Mouse (Mus musculus) stomach, postnatal 0 days (tissue): Measurements from ENCODE around the gene Arl6ip5. TPM values are rescaled to one million over a fixed set of nuclear protein-coding genes. Genes with fewer than 3 reads are reported as not detected.
A peak's percentile ranks its signal among the peaks of the same experiment; 100 is the strongest.
"Not testable (repeated sequence)": the region's sequence is repeated elsewhere in the genome, so short reads cannot be mapped to it uniquely, and the experiment has no call there.

ENCODE experiments used
- ATAC-seq: fragments of 200-750 bp; cut with Nextera tagmentation; 2 replicates; pipeline ENCODE4 v1.8.0; 2017; ENCODE audit not compliant: low FRiP score, low TSS enrichment
- DNase-seq: peaks from one replicate; pipeline ENCODE4 v3.0.0-alpha.2; 2016; ENCODE audit warnings: low spot score
- H3K27ac ChIP-seq: fragments of 300-500 bp; sonication (generic); replicated peaks from 2 replicates; pipeline ENCODE4 v1.5.1; 2014; ENCODE audit warnings: mild to moderate bottlenecking, control low read depth
- H3K27me3 ChIP-seq: fragments of 300-500 bp; sonication (generic); 2 replicates; pipeline ENCODE4 v1.6.1; 2014; ENCODE audit warnings: low read length; ENCODE audit not compliant: control insufficient read depth, insufficient read depth
- H3K36me3 ChIP-seq: fragments of 300-500 bp; sonication (generic); 2 replicates; pipeline ENCODE4 v1.6.1; 2014; ENCODE audit warnings: low read length, mixed read lengths; ENCODE audit not compliant: control insufficient read depth, insufficient read depth
- H3K4me1 ChIP-seq: fragments of 300-500 bp; sonication (generic); replicated peaks from 2 replicates; pipeline ENCODE4 v1.6.1; 2014; ENCODE audit warnings: antibody characterized with exemption; ENCODE audit not compliant: control insufficient read depth, insufficient read depth
- H3K4me2 ChIP-seq: fragments of 300-500 bp; sonication (generic); replicated peaks from 2 replicates; pipeline ENCODE4 v1.6.1; 2014; ENCODE audit warnings: low read depth, mild to moderate bottlenecking, control low read depth, moderate library complexity
- H3K4me3 ChIP-seq: fragments of 300-500 bp; sonication (generic); 2 replicates; pipeline ENCODE4 v1.5.1; 2014; ENCODE audit warnings: low read depth, low read length, control low read depth
- H3K9ac ChIP-seq: fragments of 300-500 bp; sonication (generic); 2 replicates; pipeline ENCODE4 v1.6.1; 2014; ENCODE audit warnings: mild to moderate bottlenecking, low read length, control low read depth, mixed read lengths
- H3K9me3 ChIP-seq: fragments of 300-500 bp; sonication (generic); 2 replicates; pipeline ENCODE4 v1.6.1; 2016; ENCODE audit warnings: low read length; ENCODE audit not compliant: control insufficient read depth
- CTCF ChIP-seq: IDR thresholded peaks from 2 replicates; pipeline ENCODE4 v1.5.1; 2016; ENCODE audit warnings: antibody characterized with exemption, low read depth, mild to moderate bottlenecking, moderate library complexity
- EP300 ChIP-seq: optimal IDR thresholded peaks from 2 replicates; pipeline ENCODE3; 2016; ENCODE audit warnings: antibody characterized with exemption
- WGBS: fragments of 180-500 bp; shearing (Covaris S2); extraction: QIAGEN DNeasy Blood & Tissue Kit; methylation state at CpG from one replicate; pipeline ENCODE4 v1.1.7; 2014; 5-methylcytosine and 5-hydroxymethylcytosine counted together
- polyA plus RNA-seq: library from polyadenylated mRNA; unstranded; fragments of >200 nt; fragmentation: Nextera tagmentation; extraction: Ambion mirVana; gene quantifications from 2 replicates; pipeline ENCODE4 v1.2.1, GENCODE M21; 2015

The Arl6ip5 gene
- polyA plus RNA-seq, 1 experiment from 2014 or later = 69.0 TPM

DNA sequence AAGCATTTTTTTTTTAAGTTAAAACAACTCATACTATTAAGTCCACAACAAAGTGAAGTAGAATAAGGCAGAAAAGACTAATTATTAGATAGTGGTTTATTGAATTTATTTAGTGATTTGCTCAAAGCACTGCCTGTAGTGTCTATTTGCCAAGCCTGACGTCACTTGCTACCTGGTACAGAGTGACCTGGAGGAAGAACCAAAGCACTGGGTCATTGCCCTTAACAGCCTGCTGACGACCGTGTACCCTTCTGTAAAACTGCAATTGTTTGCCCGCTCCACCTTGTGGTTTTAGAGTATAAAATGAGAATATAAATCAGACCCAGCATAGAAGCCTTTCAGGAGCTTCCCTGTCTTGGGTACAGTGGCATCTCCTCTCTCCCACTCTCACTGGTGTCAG is 51.7 kb downstream of the Arl6ip5 start:
- Histone ChIP-seq H3K9ac (no peak overlapping the region), H3K9me3 (no peaks in the 10 kb centered on the region), H3K27me3 (no peaks in the 10 kb centered on the region), H3K4me2 (no peak overlapping the region), H3K4me3 (no peak overlapping the region), H3K27ac (no peak overlapping the region), H3K36me3 (no peaks in the 10 kb centered on the region), H3K4me1 (no peaks in the 10 kb centered on the region)
- DNase-seq = no peak
- ATAC-seq = no peak
- no peak for TF ChIP-seq CTCF
- no peak for TF ChIP-seq EP300
- 62% methylated on average over 4 of the region's 4 CpGs for WGBS

GRCm38 (mm10) chr6:97263750-97264149 is 53.3 kb downstream of the Arl6ip5 start:
- not testable (repeated sequence) for H3K9ac ChIP-seq, H3K36me3 ChIP-seq, H3K9me3 ChIP-seq, H3K27me3 ChIP-seq, H3K4me2 ChIP-seq, H3K4me3 ChIP-seq, H3K4me1 ChIP-seq, DNase-seq, ATAC-seq, H3K27ac ChIP-seq
- TF ChIP-seq CTCF = peak; percentile 43

DNA sequence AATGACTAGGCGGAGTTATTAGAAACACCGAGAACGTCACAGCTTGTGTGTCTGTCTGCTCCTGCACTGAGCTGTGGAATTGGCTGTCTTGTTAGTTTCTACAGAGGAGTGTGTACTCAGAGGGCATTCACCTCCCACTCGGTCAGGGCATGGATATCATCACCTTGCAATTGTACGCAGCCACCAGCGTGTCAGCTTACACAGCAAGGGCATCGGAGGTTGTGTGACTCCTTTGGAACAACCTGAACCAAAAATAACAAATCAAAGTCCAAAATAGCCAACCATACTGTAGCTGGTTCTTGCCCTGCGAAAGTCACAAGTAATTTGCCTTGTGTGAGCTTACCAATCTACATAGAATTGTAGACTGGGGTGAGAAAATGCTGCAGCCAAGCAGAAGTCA is 54.8 kb downstream of the Arl6ip5 start:
- Histone ChIP-seq H3K27me3 (no peaks in the 10 kb centered on the region), H3K4me1 (no peaks in the 10 kb centered on the region), H3K9me3 (no peaks in the 10 kb centered on the region), H3K4me2 (no peak overlapping the region), H3K9ac (no peak overlapping the region), H3K36me3 (no peaks in the 10 kb centered on the region), H3K4me3 (no peak overlapping the region), H3K27ac (no peak overlapping the region)
- WGBS = 62% methylated on average over 8 of the region's 8 CpGs
- TF ChIP-seq EP300 = no peak
- no peak for TF ChIP-seq CTCF
- ATAC-seq (no peak), DNase-seq (no peak)

GRCm38 (mm10) chr6:97265705-97266104 is 55.2 kb downstream of the Arl6ip5 start:
- Histone ChIP-seq H3K27me3 (no peaks in the 10 kb centered on the region), H3K9ac (no peak overlapping the region), H3K27ac (no peak overlapping the region), H3K4me1 (no peaks in the 10 kb centered on the region), H3K36me3 (no peaks in the 10 kb centered on the region), H3K4me2 (no peak overlapping the region), H3K4me3 (no peak overlapping the region), H3K9me3 (no peaks in the 10 kb centered on the region)
- no peak for DNase-seq
- TF ChIP-seq CTCF (no peak), EP300 (no peak)
- ATAC-seq = no peak
- 53% methylated on average over 3 of the region's 3 CpGs for WGBS

GRCm38 (mm10) chr6:97266661-97267060 is 56.2 kb downstream of the Arl6ip5 start:
- Histone ChIP-seq H3K36me3 (no peaks in the 10 kb centered on the region), H3K27ac (no peak overlapping the region), H3K9ac (no peak overlapping the region), H3K4me2 (no peak overlapping the region), H3K4me3 (no peak overlapping the region), H3K27me3 (no peaks in the 10 kb centered on the region), H3K9me3 (no peaks in the 10 kb centered on the region), H3K4me1 (no peaks in the 10 kb centered on the region)
- DNase-seq (no peak), ATAC-seq (no peak)
- TF ChIP-seq EP300 = no peak
- 68% methylated on average over 4 of the region's 4 CpGs for WGBS

GRCm38 (mm10) chr6:97267132-97267531 is 56.6 kb downstream of the Arl6ip5 start:
- TF ChIP-seq EP300 (no peak), CTCF (no peak)
- no peaks in the 10 kb centered on the region for H3K36me3 ChIP-seq
- no peaks in the 10 kb centered on the region for H3K4me1 ChIP-seq
- H3K9ac ChIP-seq = no peak overlapping the region
- no peak for ATAC-seq
- H3K9me3 ChIP-seq = no peaks in the 10 kb centered on the region
- 73% methylated on average over 2 of the region's 2 CpGs for WGBS
- H3K27ac ChIP-seq = no peak overlapping the region
- no peak overlapping the region for H3K4me2 ChIP-seq
- no peaks in the 10 kb centered on the region for H3K27me3 ChIP-seq
- no peak overlapping the region for H3K4me3 ChIP-seq
- DNase-seq = no peak
